23 mouse cellular contexts compared by ENCODE assay signal in genomic region chr3:76572920-76573541, GRCm38 (mm10).
A peak's percentile ranks its signal among the peaks of the same experiment; 100 is the strongest.
DNase-seq lines count a peak whose midpoint lies in the region; ATAC-seq lines count a peak whose summit lies in the region.
"Had no signal": no experiment of that assay in that cellular context is flagged by ENCODE, and none has a peak within 500 bp of the region (broad histone marks: within the 10 kb centered on the region; RNA-seq: fewer than 3 reads in every experiment).

No protein-coding gene starts in this region.

- no peak overlapping the region for H3K9ac ChIP-seq in hindbrain, embryonic 12.5 days
- no peak overlapping the region for H3K9ac ChIP-seq in hindbrain, embryonic 16.5 days (ENCODE audit: low read depth, low read length)
- no peak overlapping the region for H3K9ac ChIP-seq in midbrain, embryonic 12.5 days (replicated peaks)
- H3K9ac ChIP-seq in midbrain, embryonic 15.5 days: no peak overlapping the region
- H3K9ac ChIP-seq in neural tube, embryonic 15.5 days (replicated peaks): no peak overlapping the region
- H3K9ac ChIP-seq: embryonic facial prominence, embryonic 15.5 days; limb, embryonic 15.5 days; liver, embryonic 14.5 days; lung, embryonic 14.5 days had no signal

- no peaks in the 10 kb centered on the region for H3K36me3 ChIP-seq in hindbrain, embryonic 12.5 days
- no peaks in the 10 kb centered on the region for H3K36me3 ChIP-seq in hindbrain, embryonic 16.5 days (ENCODE audit: control insufficient read depth, insufficient read depth, low read length)
- no peaks in the 10 kb centered on the region for H3K36me3 ChIP-seq in midbrain, embryonic 12.5 days
- no peaks in the 10 kb centered on the region for H3K36me3 ChIP-seq in midbrain, embryonic 15.5 days (replicated peaks)
- no peaks in the 10 kb centered on the region for H3K36me3 ChIP-seq in neural tube, embryonic 15.5 days
- H3K36me3 ChIP-seq: embryonic facial prominence, embryonic 15.5 days; limb, embryonic 15.5 days had no signal

- no peaks in the 10 kb centered on the region for H3K27me3 ChIP-seq in hindbrain, embryonic 12.5 days
- no peaks in the 10 kb centered on the region for H3K27me3 ChIP-seq in hindbrain, embryonic 16.5 days (replicated peaks; ENCODE audit: control insufficient read depth, insufficient read depth, low read length)
- H3K27me3 ChIP-seq in midbrain, embryonic 12.5 days: no peaks in the 10 kb centered on the region
- no peaks in the 10 kb centered on the region for H3K27me3 ChIP-seq in midbrain, embryonic 15.5 days (replicated peaks)
- no peaks in the 10 kb centered on the region for H3K27me3 ChIP-seq in neural tube, embryonic 15.5 days (replicated peaks)
- H3K27me3 ChIP-seq: embryonic facial prominence, embryonic 15.5 days; limb, embryonic 15.5 days had no signal

- 57% methylated on average over 3 of the region's 3 CpGs for WGBS in hindbrain, embryonic 12.5 days
- 37% methylated on average over 3 of the region's 3 CpGs for WGBS in hindbrain, embryonic 16.5 days
- WGBS in midbrain, embryonic 12.5 days: 48% methylated on average over 3 of the region's 3 CpGs
- WGBS in midbrain, embryonic 15.5 days: 23% methylated on average over 3 of the region's 3 CpGs
- WGBS in neural tube, embryonic 15.5 days: 33% methylated on average over 3 of the region's 3 CpGs

- no peak for DNase-seq in layer of hippocampus, postnatal 36 days
- DNase-seq in adrenal gland, postnatal 25 days: no peak
- DNase-seq: adrenal gland, postnatal 10 days; cerebellum, adult 9-10 months; gastrocnemius, postnatal 10 days; kidney, adult 2 months; left cerebral cortex, postnatal 4 days; lung, embryonic 14.5 days; lung, postnatal 4 days; retina, postnatal 1 day; thymus, postnatal 14 days had no signal

- H3K4me1 ChIP-seq in hindbrain, embryonic 12.5 days: no peaks in the 10 kb centered on the region
- H3K4me1 ChIP-seq in hindbrain, embryonic 16.5 days (ENCODE audit: control insufficient read depth, insufficient read depth, low read depth, low read length): no peaks in the 10 kb centered on the region
- H3K4me1 ChIP-seq in midbrain, embryonic 12.5 days: no peaks in the 10 kb centered on the region
- peaks cover 6% of the 10 kb centered on the region; the same call in 1 of the 2 replicates for H3K4me1 ChIP-seq in midbrain, embryonic 15.5 days
- H3K4me1 ChIP-seq in neural tube, embryonic 15.5 days: no peaks in the 10 kb centered on the region
- H3K4me1 ChIP-seq: embryonic facial prominence, embryonic 15.5 days; limb, embryonic 15.5 days had no signal

- peak; percentile 75; the same call in 1 of the 2 replicates for ATAC-seq in hindbrain, embryonic 12.5 days (ENCODE audit: low FRiP score)
- ATAC-seq in hindbrain, embryonic 16.5 days: no peak
- peak; percentile 78 for ATAC-seq in midbrain, embryonic 12.5 days (ENCODE audit: low FRiP score, low read depth)
- ATAC-seq in midbrain, embryonic 15.5 days (replicated peaks): peak; percentile 76
- ATAC-seq in neural tube, embryonic 15.5 days (ENCODE audit: low FRiP score): peak; percentile 59; the same call in 1 of the 2 replicates
- ATAC-seq: activated CD4-positive, CD25-positive, alpha-beta regulatory T cell, adult 4 months had no signal

- H3K4me2 ChIP-seq in hindbrain, embryonic 12.5 days (replicated peaks): no peak overlapping the region
- no peak overlapping the region for H3K4me2 ChIP-seq in hindbrain, embryonic 16.5 days (ENCODE audit: low read length)
- no peak overlapping the region for H3K4me2 ChIP-seq in midbrain, embryonic 12.5 days (replicated peaks)
- H3K4me2 ChIP-seq in midbrain, embryonic 15.5 days: no peak overlapping the region
- H3K4me2 ChIP-seq in neural tube, embryonic 15.5 days: no peak overlapping the region
- H3K4me2 ChIP-seq: embryonic facial prominence, embryonic 15.5 days; heart, embryonic 11.5 days; limb, embryonic 15.5 days; lung, embryonic 14.5 days had no signal

- no peak overlapping the region for H3K4me3 ChIP-seq in hindbrain, embryonic 12.5 days
- no peak overlapping the region for H3K4me3 ChIP-seq in hindbrain, embryonic 16.5 days (ENCODE audit: low read length)
- no peak overlapping the region for H3K4me3 ChIP-seq in midbrain, embryonic 12.5 days
- H3K4me3 ChIP-seq in midbrain, embryonic 15.5 days: no peak overlapping the region
- H3K4me3 ChIP-seq in neural tube, embryonic 15.5 days (replicated peaks): no peak overlapping the region
- H3K4me3 ChIP-seq: embryonic facial prominence, embryonic 15.5 days; limb, embryonic 15.5 days; myocyte had no signal

- H3K9me3 ChIP-seq in hindbrain, embryonic 12.5 days (replicated peaks): no peaks in the 10 kb centered on the region
- H3K9me3 ChIP-seq in hindbrain, embryonic 16.5 days (ENCODE audit: control insufficient read depth, low read length): no peaks in the 10 kb centered on the region
- no peaks in the 10 kb centered on the region for H3K9me3 ChIP-seq in midbrain, embryonic 12.5 days
- no peaks in the 10 kb centered on the region for H3K9me3 ChIP-seq in midbrain, embryonic 15.5 days
- H3K9me3 ChIP-seq in neural tube, embryonic 15.5 days (replicated peaks): no peaks in the 10 kb centered on the region
- H3K9me3 ChIP-seq: embryonic facial prominence, embryonic 15.5 days; limb, embryonic 15.5 days had no signal

- H3K27ac ChIP-seq in hindbrain, embryonic 12.5 days: no peak overlapping the region
- no peak overlapping the region for H3K27ac ChIP-seq in hindbrain, embryonic 16.5 days (ENCODE audit: low read depth, low read length)
- H3K27ac ChIP-seq in midbrain, embryonic 12.5 days (replicated peaks): no peak overlapping the region; the same call in 1 of the 2 replicates
- H3K27ac ChIP-seq in midbrain, embryonic 15.5 days: peak overlapping the region; percentile 34; the same call in 1 of the 2 replicates
- H3K27ac ChIP-seq in neural tube, embryonic 15.5 days (replicated peaks): no peak overlapping the region
- H3K27ac ChIP-seq: embryonic facial prominence, embryonic 15.5 days; kidney, postnatal 0 days; limb, embryonic 15.5 days; liver, embryonic 14.5 days had no signal
